Mouse (Mus musculus) G1E (cell line): ENCODE measurements around the gene Serpini1.

Source experiments
- GATA1 ChIP-seq: IDR thresholded peaks from 2 replicates; pipeline ENCODE4 v1.6.1; 2012; ENCODE audit warnings: borderline replicate concordance, low read length, inconsistent platforms, mixed read lengths
- TAL1 ChIP-seq: conservative IDR thresholded peaks from 2 replicates; pipeline ENCODE4 v1.6.1; 2012; ENCODE audit warnings: low read depth, low read length, inconsistent platforms, mixed read lengths

GRCm38 (mm10) chr3:75630988-75631615 is 73.8 kb downstream of the Serpini1 start:
- TF ChIP-seq TAL1, result no peak
- no peak for TF ChIP-seq GATA1
